Mouse (Mus musculus): Measurements from ENCODE around the gene Trub2. TPM values are rescaled to one million over a fixed set of nuclear protein-coding genes. Genes with fewer than 3 reads are reported as not detected.

Trub2 gene
- total RNA-seq (2015; ENCODE audit: low replicate concordance) (25.1 and 27.7 TPM in 2 replicates), total RNA-seq (2017; ENCODE audit: low replicate concordance) (29.7 and 31.1 TPM in 2 replicates)

DNA sequence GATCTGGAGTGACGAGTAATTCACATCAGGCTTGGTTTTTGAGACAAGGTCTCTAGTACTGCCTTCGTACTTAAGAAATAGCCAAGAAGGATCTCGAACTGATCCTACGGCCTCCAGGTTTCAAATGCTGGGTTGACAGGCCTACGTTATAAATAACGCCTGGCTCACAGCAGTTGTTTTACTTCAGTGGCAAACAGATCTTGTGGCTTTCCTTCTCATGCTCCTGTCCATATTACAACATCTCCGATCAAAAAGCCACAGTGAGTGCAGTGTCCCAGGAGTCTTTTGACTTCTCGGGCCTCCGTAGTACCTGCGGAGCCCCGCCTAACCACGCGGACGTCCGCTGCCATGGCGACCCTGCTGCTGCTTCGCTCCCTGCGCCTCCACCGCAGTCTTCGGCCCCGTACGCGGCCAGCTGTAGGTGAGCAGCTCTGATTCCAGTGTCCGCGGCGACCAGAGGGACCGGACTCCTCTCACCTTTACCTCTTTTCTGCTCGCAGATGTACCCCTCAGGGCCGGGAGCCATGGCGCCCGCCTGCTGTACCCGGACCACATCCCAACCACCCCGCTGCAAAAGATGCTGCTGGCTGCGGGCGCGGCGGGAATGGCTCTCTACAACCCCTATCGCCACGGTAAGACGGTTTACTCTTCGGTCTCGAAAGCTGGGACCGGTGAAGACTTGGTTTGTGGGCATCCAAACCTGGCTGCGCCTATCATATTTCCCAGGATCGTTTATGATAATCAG is at the start of gene Trub2:
Gene Trub2 (minus strand): TSS at position 566 of the 745 bp plus-strand sequence.
- peak; percentile 92 for ATAC-seq (replicated peaks; ENCODE audit: low FRiP score, poor library complexity, severe bottlenecking)

DNA sequence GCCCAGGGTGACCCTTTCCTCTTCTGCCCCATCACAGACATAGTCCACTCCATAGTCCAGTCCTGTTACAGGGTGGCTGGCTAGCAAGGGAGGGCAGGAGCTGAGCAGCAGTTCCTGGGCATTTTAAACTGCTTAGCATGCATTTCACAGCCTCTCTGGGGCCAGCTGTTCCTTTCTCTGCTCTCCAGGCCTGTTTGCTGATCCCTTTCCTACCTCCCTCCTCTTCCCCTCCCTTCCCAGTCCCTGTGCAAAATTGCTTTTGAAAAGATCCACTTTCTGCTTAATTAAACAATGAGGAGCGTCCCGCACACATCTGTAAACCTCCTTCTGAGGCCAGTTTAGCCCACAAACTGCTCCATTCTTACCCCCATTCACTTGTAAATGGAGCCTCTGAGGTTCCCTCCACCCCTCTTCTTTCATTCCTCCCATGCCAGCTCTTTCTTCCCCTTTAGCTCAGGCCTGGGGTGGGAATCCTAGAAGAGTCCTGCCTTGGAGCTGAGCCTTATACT is 47.1 kb upstream of the Trub2 start:
- no peak for ATAC-seq (replicated peaks; ENCODE audit: low FRiP score, poor library complexity, severe bottlenecking)

DNA sequence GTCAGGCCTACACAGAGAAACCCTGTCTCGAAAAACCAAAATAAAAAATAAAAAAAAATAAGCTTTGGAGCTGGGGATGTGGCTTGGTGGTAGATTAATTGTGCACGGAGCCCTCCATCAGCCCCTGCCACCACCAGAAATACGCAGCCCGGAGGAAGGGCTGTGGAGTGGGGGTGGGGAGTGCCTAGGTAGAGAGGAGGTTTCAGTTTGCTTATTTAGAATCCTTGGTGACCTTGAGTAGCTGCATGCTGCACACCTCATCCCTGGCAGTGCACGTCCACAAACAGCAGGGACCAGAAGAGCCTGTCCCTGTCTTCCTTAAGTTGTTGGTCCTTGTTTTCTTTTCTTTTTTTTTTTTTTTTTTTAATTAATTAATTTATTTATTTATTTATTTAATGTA is 45.5 kb upstream of the Trub2 start:
- ATAC-seq (replicated peaks; ENCODE audit: low FRiP score, poor library complexity, severe bottlenecking), result no peak

DNA sequence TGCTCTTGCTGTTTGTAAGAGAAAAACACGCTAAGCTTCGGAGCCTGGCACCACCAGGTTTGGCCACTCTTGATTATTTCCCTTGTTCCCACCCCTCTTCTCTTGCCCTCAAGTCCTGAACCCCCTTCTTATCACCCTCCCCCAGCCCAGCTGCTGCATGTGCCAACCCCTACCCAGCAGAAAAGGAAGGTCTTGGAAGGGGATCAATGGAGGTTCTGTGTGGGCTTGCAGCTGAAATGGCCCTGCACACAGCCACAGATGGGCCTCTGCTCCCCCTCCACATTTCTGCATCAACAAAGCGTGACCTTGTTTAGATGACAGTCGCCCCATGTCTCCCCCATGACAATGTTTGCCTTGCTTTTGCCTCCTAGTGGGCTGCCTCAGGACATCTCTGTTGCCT is 42.8 kb upstream of the Trub2 start:
- no peak for ATAC-seq (replicated peaks; ENCODE audit: low FRiP score, poor library complexity, severe bottlenecking)

DNA sequence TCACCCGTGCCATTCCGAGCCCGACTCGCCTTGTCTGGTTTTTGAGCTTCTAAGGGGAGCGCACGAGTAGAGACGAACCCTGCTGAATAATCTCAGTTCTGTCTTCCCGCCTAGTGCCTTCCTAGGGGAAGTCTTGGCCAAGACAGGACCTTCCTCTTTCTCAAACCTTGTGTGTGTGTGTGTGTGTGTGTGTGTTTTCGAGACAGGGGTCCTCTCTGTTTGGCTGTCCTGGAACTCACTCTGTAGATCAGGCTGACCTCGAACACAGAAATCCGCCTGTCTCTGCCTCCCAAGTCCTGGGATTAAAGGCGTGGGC is 39.4 kb upstream of the Trub2 start:
- ATAC-seq (replicated peaks; ENCODE audit: low FRiP score, poor library complexity, severe bottlenecking), result no peak

DNA sequence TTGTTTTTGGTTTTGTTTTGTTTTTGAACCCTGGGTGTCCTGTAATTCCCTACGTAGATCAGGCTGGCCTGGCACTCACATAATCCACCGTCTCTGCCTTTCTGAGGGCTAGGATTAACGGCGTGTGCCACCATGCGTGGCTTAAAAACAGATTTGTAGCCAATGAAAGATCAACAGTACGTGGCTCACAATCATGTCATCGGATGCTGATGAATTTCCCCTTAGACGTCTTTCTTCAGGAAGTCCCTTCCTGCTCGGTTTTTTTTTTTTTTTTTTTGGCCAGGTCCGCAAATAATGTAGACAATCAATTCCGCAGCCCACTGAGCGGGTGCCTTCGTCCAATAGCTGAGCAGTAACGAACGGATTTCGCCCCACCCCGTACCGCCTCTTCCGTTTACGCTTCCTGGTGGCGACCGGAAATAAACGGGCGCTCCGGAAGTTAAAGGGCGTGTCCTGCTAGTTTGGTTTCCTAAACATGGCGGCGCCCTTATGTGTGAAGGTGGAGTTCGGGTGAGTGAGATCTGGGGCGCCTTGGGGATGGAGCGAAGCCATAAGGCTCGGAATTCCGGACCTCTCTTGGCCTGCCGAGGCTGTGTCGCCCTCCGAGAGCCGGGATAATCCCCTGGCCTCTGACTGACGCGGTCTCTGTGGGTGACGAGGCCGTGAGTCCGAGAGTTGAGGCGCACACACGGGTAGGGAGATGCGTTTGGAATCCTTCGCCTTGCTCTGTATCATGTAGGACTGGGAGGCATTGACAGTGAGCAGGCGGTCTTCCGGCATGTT is 38.8 kb upstream of the Trub2 start:
- ATAC-seq (replicated peaks; ENCODE audit: low FRiP score, poor library complexity, severe bottlenecking), result peak; percentile 99

DNA sequence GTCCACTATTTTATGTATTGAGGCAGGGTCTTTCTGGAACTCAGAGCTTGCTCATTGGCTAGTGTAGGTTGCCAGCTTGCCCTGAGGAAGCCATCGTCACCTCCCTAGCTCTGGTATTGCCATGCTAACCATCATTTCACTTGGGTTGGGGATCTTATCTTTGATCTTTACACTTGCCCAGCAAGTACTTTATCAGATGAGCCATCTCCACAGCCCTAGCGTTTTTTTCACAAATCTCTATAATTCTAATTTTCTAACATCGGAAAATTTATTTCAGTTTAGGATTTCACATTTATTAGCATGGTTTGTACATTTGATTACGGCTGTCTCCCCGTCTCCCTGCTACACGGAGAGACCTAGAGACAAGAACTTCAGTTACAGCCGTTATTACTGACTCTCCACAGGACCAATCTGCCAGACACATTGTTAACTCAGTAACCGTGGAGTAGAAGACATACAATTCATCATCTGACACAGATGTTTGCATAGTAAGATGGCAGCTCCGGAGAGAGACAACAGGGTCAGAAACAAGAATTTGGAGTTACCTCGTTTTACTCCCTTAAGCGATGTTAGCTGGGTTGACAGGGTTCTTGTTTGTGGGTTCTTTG is 38.1 kb upstream of the Trub2 start:
- peak; percentile 3; the same call in 1 of the 2 replicates for ATAC-seq (replicated peaks; ENCODE audit: low FRiP score, poor library complexity, severe bottlenecking)

DNA sequence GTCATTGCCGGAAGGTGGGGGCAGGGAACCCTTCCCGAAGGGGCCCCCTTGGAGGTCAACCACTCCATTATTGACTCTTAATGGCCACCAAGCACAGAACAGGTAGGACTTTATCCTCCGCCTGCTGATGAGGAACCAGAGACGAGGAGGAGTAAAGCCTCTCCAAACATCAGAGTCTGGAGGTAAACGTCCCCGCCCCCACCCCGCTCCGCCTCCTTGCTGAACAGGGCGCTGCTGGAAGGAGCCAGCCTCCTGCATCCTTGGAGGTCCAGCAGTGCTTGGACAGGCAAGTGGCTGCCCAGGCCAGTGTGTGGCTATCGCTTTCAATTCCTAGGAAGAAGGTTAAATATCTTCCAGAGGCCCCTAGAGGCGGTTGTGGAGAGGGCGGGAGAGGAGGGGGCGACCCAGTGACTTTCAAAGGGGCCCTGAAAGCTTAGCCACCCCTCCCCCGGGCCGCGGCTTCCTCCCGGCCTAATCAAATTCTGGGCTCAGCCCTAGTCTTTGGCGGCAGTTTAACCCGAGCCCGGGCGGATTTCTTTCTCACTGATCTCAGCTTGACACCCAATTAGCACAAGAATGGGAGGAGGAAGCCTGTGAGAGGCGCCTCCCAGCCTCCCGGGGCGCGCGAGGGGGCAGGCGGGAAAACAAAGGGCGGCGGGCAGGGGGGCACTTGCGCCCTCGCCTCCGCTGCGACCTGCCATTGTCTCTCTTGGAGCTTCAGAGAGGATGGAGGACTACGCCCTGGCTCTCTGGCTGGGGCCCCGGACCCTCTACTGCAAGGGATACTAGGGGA is 31.9 kb upstream of the Trub2 start, which contains the start of gene Urm1:
Gene Urm1 (plus strand): TSS at position 51 of the 793 bp plus-strand sequence.
- 0 out of 2 replicates have a peak, but pooled peaks have one; percentile 36 for ATAC-seq (replicated peaks; ENCODE audit: low FRiP score, poor library complexity, severe bottlenecking)

DNA sequence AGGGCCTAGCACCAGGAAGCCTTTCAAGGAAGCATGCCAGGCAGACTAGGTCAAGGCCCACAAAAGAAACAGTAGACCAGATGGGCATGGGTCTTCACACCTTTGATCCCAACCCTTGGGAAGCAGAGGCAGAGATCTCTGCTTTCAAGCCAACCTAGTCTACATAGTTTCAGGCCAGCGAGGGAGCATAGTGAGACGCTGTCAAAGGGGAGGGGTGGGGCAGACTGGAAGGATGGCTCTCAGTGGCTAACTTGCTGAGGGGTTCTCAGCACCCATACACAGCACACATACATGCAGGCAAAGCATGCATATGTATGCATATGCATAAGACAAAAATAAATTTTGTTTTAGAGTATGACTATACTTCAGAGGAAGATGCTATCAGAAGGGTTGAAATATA is 31.1 kb upstream of the Trub2 start:
- no peak for ATAC-seq (replicated peaks; ENCODE audit: low FRiP score, poor library complexity, severe bottlenecking)

DNA sequence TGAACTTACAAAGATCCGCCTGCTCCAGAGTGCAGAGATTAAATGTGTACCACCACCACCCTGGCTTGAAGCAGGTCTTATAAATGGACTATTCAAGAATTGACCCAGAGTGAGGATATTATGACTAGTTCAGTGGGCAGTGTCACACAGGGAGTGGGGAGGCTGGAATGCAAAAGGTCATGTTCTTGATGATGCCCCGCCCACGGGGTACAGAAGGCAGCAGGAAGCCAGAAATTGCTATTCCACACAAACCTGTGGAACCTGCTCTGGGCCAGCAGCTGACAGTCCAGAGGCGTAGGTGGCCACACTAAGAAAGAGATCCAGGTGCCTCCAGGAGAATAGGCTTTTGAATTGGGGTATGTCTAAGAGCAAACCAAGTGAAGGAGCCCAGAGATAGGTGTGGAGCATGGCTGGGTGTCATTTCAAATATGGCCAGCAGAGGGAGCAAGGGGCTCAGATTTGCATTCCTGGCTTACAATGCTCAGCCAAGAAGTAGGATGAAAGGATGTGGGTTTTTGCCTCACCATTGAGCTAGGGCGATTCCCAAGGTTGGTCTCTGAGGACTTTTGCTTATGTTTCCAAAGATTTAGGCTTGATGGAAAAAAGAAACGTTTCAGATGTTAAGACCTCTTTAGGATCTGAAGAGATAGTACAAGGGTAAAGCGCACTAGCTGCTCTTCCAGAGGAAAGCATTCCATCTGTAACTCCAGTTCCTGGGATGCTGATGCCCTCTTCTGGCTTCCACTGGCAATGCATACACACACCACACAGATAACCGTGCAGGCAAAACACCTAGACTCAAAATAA is 29.3 kb upstream of the Trub2 start:
- ATAC-seq (replicated peaks; ENCODE audit: low FRiP score, poor library complexity, severe bottlenecking), result peak; percentile 84

DNA sequence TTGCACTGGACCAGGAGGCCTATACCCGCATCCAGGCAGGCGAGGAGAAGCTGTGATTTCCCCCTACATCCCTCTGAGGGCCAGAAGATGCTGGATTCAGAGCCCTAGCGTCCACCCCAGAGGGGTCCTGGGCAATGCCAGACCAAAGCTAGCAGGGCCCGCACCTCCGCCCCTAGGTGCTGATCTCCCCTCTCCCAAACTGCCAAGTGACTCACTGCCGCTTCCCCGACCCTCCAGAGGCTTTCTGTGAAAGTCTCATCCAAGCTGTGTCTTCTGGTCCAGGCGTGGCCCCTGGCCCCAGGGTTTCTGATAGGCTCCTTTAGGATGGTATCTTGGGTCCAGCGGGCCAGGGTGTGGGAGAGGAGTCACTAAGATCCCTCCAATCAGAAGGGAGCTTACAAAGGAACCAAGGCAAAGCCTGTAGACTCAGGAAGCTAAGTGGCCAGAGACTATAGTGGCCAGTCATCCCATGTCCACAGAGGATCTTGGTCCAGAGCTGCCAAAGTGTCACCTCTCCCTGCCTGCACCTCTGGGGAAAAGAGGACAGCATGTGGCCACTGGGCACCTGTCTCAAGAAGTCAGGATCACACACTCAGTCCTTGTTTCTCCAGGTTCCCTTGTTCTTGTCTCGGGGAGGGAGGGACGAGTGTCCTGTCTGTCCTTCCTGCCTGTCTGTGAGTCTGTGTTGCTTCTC is 27.5 kb upstream of the Trub2 start:
- ATAC-seq (replicated peaks; ENCODE audit: low FRiP score, poor library complexity, severe bottlenecking), result no peak

DNA sequence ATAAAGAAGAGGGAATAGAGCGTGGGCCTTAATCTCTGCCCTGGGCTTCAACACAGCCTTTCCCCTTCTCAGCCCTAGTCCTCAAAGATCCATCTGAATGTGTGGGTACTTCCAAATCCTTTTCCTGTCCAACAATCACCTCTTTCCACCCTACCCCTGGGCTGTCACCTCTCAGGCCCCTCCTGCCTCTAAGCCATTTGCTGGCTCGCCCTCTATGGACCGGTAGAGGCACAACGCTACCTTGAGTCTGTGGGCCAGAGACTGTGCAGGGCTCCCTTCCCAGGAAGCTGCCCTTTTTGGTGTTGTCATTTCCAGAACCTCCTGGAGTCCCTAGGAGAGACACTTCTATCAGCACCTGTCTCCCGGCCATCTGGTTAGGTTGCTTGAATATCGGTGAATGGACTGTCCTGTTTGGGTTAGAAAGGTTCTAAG is 15.1 kb upstream of the Trub2 start:
- ATAC-seq (replicated peaks; ENCODE audit: low FRiP score, poor library complexity, severe bottlenecking), result 0 out of 2 replicates have a peak, but pooled peaks have one; percentile 21

DNA sequence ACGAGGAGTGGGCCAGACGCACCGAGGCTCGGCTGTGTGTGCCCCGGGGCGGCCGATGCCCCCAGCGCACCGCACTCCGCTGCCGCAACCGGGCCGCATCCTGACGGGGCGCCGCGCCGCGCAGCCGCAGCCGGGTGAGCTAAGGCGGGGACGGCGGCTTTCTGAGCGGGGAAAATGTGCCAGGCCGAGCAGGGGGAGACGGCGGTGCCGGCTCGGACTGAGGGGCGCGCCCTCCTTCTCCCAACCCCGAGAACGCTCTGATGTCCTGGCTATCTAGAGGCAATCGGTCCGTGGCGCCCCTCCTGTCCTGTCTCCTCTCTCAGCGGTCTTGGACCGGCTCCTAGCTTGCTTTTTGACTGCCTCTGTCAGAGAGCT is 14.5 kb upstream of the Trub2 start:
- ATAC-seq (replicated peaks; ENCODE audit: low FRiP score, poor library complexity, severe bottlenecking), result no peak

DNA sequence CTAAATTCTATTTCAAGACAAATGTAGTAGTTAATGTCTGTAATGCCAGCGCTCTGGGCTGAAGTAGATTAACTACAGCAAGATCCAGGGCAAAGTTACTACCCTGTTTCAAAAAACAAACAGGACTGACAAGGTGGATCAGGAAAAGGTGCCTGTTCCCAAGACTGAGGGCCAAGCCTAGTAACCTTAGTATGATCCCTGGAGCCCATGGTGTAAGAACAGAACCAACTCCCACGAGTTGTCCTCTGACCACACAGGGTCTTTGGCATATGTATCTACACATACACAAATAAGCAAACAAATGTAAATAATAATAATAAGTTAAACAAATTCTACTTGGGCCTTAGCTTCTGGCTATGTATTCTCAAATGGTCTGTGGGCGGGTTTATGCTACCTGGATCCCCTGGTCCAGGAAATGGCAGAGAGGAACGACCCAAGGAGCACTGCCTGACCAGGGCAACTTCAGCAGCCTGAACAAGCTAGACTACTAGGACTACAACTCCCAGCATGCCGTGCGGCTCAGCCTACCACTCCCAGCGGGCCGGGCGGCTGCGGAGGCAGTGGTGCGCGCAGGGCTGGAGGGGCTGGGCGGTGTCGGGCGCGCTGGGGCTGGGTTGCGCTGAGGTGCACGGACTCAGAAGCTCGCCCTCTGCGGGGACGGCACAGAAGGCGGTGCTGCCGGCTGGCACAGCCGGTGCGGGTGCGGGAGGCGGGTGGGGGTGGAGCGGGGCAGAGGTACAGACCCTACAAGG is 13.9 kb upstream of the Trub2 start, which contains the start of gene Slc27a4:
Gene Slc27a4 (plus strand): TSS at position 560 of the 752 bp plus-strand sequence.
- peak; percentile 95 for ATAC-seq (replicated peaks; ENCODE audit: low FRiP score, poor library complexity, severe bottlenecking)

DNA sequence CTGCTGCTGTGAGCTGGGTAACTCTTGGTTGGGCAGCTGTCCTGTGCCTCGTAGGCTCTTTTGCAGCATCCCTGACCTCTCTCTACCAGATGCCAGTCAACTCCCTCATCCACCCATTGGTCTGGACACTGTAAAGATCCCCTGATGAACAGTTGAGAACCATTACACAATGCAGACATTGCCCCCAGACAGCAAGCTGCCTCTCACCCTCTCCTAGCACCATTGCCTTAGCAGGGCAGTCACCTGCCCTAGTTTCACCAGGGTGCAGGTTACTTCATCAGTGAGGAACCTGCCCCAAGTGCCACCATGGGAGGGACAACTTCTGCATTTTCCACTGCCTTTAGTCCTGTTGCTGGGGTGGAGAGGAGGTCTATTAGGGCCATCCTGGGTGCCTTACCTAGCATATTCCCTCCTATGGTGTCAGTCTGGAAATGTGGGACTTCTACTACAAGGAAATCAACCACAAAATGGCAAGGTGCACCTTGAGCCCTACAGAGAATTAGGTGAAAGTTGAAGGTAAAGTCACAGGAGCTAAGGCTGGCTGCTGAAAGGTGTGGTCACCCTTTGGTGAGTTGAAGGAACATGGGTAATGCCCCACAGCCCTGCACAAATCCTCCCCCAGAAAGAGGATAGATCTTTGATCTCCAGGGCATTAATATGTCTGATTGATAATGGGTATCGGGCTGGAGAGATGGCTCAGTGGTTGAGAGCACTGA is 4.6 kb upstream of the Trub2 start:
- ATAC-seq (replicated peaks; ENCODE audit: low FRiP score, poor library complexity, severe bottlenecking), result no peak

DNA sequence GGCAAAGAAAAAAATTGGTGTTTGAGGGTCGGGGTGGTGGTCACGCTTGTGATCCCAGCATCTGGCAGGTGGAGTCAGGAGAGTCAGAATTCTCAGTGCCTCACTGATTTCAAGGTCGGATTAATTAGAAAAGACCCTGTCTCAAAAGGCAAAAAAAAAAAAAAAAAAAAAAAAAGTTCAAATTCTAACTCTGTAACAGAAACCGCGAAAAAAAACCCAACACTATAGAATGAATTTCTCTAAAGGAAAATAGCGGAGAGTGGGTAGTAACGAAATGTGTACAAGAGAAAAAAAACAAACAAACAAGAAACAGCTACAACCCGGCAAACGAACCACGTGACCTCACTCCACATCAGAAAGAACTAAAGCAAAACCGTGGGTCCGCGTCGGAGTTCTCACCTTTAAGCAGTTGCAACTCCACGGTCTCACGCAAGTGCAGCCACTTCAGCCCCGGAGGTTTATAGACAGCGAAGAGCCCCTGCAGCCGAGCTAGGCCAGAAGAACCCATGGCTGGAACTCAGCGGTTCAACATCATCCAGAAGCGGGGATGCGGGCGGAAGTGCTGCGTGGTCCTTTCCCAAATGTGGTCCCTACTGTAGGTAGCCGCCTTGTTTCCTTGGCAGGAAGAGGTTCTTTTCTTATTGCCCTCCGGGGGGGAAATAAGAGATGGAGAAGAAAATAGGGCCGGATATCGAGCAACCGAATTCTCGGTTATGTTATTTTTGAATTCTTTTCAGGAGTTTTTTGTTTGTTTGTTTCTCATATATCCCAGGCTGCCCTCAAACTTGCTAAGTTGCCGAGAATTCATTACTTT is 991 bp downstream of the Trub2 start, which contains the start of gene Coq4:
Gene Coq4 (plus strand): TSS at position 390 of the 814 bp plus-strand sequence.
- ATAC-seq (replicated peaks; ENCODE audit: low FRiP score, poor library complexity, severe bottlenecking), result peak; percentile 86

Data from erythroblast, adult 5-6 weeks (primary cell).